Mouse (Mus musculus): ENCODE results near the gene Fam71a.

DNA sequence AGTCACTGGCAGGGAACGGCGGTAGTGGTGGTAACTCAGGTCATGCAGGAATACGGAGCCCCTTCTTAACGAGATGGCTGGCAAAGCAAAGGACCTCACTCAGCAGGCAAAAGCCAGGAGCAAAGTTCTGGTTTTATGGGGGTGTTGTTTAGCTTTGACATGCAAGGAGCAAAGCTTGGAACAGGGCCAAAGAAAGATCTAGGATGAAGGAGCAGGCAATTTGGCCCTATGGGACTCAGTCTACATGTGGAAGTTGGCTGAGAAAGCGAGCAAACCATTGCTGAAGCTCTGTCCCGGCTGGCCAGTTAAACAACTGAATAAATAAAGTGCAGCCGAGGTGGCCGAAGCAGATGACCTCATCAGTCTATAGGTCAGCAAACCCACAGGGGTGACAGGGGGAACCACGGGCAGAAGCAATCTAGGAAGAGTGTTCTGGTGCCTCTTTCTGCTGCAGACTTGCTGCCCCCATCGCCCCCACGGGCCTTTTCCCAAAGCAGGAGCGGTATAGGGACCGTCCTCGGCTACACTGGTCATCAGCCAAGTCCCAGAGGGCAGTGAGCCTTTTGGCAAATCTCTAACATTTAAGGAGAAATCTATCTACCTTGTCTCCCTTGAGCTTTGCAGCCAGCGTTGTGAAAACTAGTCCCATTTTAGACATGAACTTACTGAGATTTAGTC is 14.0 kb upstream of the Fam71a start:
- TF ChIP-seq EP300 (IDR thresholded peaks at IDR 0.05; ENCODE audit: low read depth) (no peak), CTCF (IDR thresholded peaks at IDR 0.05; ENCODE audit: low read depth) (no peak)
